Mouse (Mus musculus) intestine, embryonic 15.5 days (tissue): ENCODE measurements around the gene Rgs3. TPM values are rescaled to one million over a fixed set of nuclear protein-coding genes. Genes with fewer than 3 reads are reported as not detected.

Experiments used
- ATAC-seq: fragments of 200-750 bp; cut with Nextera tagmentation; 2 replicates; pipeline ENCODE4 v1.8.0; 2017; ENCODE audit warnings: moderate TSS enrichment, moderate library complexity
- H3K27ac ChIP-seq: fragments of 300-500 bp; sonication (generic); 2 replicates; pipeline ENCODE4 v1.5.1; 2015; ENCODE audit warnings: mild to moderate bottlenecking, inconsistent platforms
- H3K27me3 ChIP-seq: fragments of 300-500 bp; sonication (generic); replicated peaks from 2 replicates; pipeline ENCODE4 v1.6.1; 2015; ENCODE audit warnings: inconsistent platforms
- H3K36me3 ChIP-seq: fragments of 300-500 bp; sonication (generic); 2 replicates; pipeline ENCODE4 v1.6.1; 2015; ENCODE audit warnings: inconsistent platforms
- H3K4me1 ChIP-seq: fragments of 300-500 bp; sonication (generic); replicated peaks from 2 replicates; pipeline ENCODE4 v1.6.1; 2015; ENCODE audit warnings: inconsistent platforms
- H3K4me2 ChIP-seq: fragments of 300-500 bp; sonication (generic); replicated peaks from 2 replicates; pipeline ENCODE4 v1.6.1; 2015; ENCODE audit warnings: mild to moderate bottlenecking, inconsistent platforms
- H3K4me3 ChIP-seq: fragments of 300-500 bp; sonication (generic); replicated peaks from 2 replicates; pipeline ENCODE4 v1.5.1; 2015; ENCODE audit warnings: inconsistent platforms
- H3K9ac ChIP-seq: fragments of 300-500 bp; sonication (generic); 2 replicates; pipeline ENCODE4 v1.6.1; 2015; ENCODE audit warnings: inconsistent platforms
- H3K9me3 ChIP-seq: fragments of 300-500 bp; sonication (generic); 2 replicates; pipeline ENCODE4 v1.6.1; 2016; ENCODE audit warnings: inconsistent platforms
- WGBS: fragments of 180-500 bp; shearing (Covaris S2); methylation state at CpG from one replicate; pipeline ENCODE4 v1.1.7; 2015; 5-methylcytosine and 5-hydroxymethylcytosine counted together
- polyA plus RNA-seq: library from polyadenylated mRNA; unstranded; fragments of >200 nt; fragmentation: Nextera tagmentation; extraction: Ambion mirVana; gene quantifications from 2 replicates; pipeline ENCODE4 v1.2.1, GENCODE M21; 2015

Gene Rgs3
- polyA plus RNA-seq, 1 experiment from 2014 or later = 46.3 TPM

GRCm38 (mm10) chr4:62737983-62738695 is 178.5 kb downstream of the Rgs3 start:
- no peak overlapping the region for H3K9ac ChIP-seq
- 0 out of 2 replicates have a peak overlapping the region, but pooled peaks have one; percentile 28 for H3K4me2 ChIP-seq
- ATAC-seq = peak; percentile 63
- H3K27ac ChIP-seq = peak overlapping the region; percentile 79
- no peaks in the 10 kb centered on the region for H3K36me3 ChIP-seq
- peaks cover 57% of the 10 kb centered on the region for H3K4me1 ChIP-seq
- WGBS = 34% methylated on average over 9 of the region's 9 CpGs
- H3K27me3 ChIP-seq = no peaks in the 10 kb centered on the region
- H3K4me3 ChIP-seq = no peak overlapping the region
- no peaks in the 10 kb centered on the region for H3K9me3 ChIP-seq

DNA sequence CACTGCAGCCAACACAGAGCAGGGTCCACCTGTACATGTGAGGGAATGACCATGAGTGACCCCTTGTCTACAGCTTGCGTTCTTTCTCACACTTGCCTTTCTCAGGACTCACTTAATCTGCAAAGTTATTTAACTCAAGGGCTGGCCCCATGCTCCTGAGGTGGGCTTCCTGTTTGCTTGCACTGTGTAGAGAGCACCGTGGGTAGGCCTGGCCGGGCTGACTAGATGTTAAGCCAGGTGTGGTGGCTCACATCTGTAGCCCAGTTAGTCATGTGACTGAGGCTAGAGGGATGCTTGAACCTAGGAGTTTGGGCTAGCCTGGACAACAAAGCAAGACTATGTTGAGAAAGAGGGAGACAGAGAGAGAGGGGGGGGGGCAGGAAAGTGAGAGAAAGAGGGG is 179.3 kb downstream of the Rgs3 start:
- H3K4me2 ChIP-seq = no peak overlapping the region
- no peaks in the 10 kb centered on the region for H3K36me3 ChIP-seq
- 75% methylated on average over 3 of the region's 3 CpGs for WGBS
- no peak for ATAC-seq
- peaks cover 57% of the 10 kb centered on the region for H3K4me1 ChIP-seq
- H3K27ac ChIP-seq = no peak overlapping the region
- no peaks in the 10 kb centered on the region for H3K27me3 ChIP-seq
- no peak overlapping the region for H3K9ac ChIP-seq
- H3K4me3 ChIP-seq = no peak overlapping the region
- no peaks in the 10 kb centered on the region for H3K9me3 ChIP-seq

- Histone ChIP-seq H3K9me3 (no peaks in the 10 kb centered on the region), H3K4me1 (peaks cover 60% of the 10 kb centered on the region), H3K4me3 (no peak overlapping the region), H3K9ac (no peak overlapping the region), H3K27ac (no peak overlapping the region), H3K36me3 (no peaks in the 10 kb centered on the region), H3K27me3 (no peaks in the 10 kb centered on the region), H3K4me2 (no peak overlapping the region)
- ATAC-seq = no peak
- 95% methylated on average over 4 of the region's 4 CpGs for WGBS
Measured at GRCm38 (mm10) chr4:62739591-62739990, 179.9 kb downstream of the Rgs3 start.

DNA sequence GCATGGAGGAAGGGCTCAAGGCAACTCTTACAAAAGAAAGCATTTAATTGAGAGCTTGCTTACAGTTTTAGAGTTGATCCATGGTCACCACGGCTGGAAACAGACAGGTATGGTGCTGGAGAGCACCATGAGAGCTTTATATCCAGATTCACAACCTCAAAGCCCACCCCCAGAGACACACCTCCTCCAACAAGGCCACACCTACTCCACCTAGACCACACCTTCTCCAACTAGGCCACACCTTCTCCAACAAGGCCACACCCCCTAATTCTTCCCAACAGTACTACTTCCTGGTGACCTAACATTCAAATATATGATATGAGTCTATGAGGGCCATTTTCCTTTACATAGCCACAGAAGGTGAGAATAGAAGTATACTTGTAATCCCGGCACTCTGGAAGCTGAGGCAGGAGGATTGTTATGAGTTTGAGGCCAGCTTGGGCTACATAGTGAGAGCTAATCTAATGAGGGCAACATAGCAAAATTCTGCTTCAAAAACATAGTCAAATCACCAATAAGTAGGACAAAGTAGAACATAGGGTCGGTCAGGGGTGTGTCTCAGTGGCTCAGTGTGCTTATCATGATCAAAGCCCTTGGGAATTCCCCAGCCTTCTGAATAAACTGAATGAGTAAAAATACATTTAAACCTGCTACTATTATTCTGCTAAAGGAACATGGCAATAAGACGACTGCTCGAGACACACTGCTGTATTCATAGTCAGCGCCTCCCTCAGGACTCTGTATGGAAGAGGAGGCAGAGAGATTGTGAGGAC is 180.8 kb downstream of the Rgs3 start:
- Histone ChIP-seq H3K4me3 (no peak overlapping the region), H3K36me3 (no peaks in the 10 kb centered on the region), H3K9ac (no peak overlapping the region), H3K4me1 (peaks cover 57% of the 10 kb centered on the region), H3K27me3 (no peaks in the 10 kb centered on the region), H3K9me3 (no peaks in the 10 kb centered on the region), H3K27ac (no peak overlapping the region), H3K4me2 (no peak overlapping the region)
- 77% methylated on average over 6 of the region's 6 CpGs for WGBS
- no peak for ATAC-seq

DNA sequence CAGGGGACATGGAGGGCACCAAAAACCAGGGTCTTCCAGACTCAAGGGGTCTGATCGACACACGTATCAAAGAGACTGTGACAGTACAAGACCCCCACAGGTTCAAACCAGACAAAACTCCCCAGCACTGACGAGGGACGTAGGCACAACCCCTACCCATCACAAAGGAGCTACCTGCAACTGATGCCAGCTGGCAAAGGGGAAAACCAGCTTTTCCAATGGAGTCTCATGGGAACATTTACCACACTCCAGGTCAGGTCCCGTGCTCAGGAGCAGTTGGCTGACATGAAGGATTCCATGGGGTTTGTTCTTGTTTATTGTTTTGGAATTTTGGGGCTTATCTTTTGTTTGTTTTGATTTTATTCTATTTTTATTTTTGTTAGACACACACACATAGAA is 181.4 kb downstream of the Rgs3 start:
- no peak for ATAC-seq
- peaks cover 51% of the 10 kb centered on the region for H3K4me1 ChIP-seq
- H3K9ac ChIP-seq = no peak overlapping the region
- H3K27ac ChIP-seq = no peak overlapping the region
- H3K4me3 ChIP-seq = no peak overlapping the region
- no peak overlapping the region for H3K4me2 ChIP-seq
- no peaks in the 10 kb centered on the region for H3K9me3 ChIP-seq
- H3K27me3 ChIP-seq = no peaks in the 10 kb centered on the region
- no peaks in the 10 kb centered on the region for H3K36me3 ChIP-seq
- 88% methylated on average over 5 of the region's 5 CpGs for WGBS

DNA sequence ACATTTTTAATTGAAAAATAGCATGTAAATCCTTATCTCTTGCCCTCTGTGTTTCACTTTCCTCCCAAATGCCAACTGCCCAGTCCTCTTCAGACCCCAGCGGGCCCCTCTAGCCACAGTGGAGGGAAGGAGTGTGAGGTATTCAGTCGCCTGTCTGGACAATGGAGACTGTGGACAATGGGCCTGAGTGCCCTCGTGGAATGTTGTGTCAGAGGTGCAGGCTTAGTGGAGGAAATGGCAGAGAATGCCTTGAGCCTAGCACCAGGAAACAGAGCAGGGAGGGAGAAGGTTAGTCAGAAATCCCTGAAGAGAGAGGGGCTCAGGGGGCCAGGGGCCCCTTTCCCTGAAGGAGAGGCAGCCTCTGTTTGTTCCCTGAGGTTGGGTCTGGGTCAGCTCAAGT is 182.0 kb downstream of the Rgs3 start:
- no peak overlapping the region for H3K9ac ChIP-seq
- WGBS = 47% methylated on average over 3 of the region's 3 CpGs
- peaks cover 46% of the 10 kb centered on the region for H3K4me1 ChIP-seq
- no peaks in the 10 kb centered on the region for H3K9me3 ChIP-seq
- no peak overlapping the region for H3K4me3 ChIP-seq
- no peaks in the 10 kb centered on the region for H3K27me3 ChIP-seq
- ATAC-seq = no peak
- no peaks in the 10 kb centered on the region for H3K36me3 ChIP-seq
- H3K27ac ChIP-seq = peak overlapping the region; percentile 28; the same call in 1 of the 2 replicates
- H3K4me2 ChIP-seq = no peak overlapping the region

GRCm38 (mm10) chr4:62742885-62743760 is 183.5 kb downstream of the Rgs3 start:
- Histone ChIP-seq H3K27me3 (no peaks in the 10 kb centered on the region), H3K4me1 (peaks cover 35% of the 10 kb centered on the region), H3K9me3 (no peaks in the 10 kb centered on the region), H3K27ac (peak overlapping the region; percentile 24), H3K4me3 (no peak overlapping the region), H3K36me3 (no peaks in the 10 kb centered on the region), H3K9ac (no peak overlapping the region; the same call in 1 of the 2 replicates), H3K4me2 (no peak overlapping the region)
- 42% methylated on average over 14 of the region's 14 CpGs for WGBS
- ATAC-seq = no peak

GRCm38 (mm10) chr4:62744534-62744956 is 184.9 kb downstream of the Rgs3 start:
- peak; percentile 6; the same call in 1 of the 2 replicates for ATAC-seq
- WGBS = 48% methylated on average over 10 of the region's 10 CpGs
- H3K9ac ChIP-seq = no peak overlapping the region
- H3K27me3 ChIP-seq = no peaks in the 10 kb centered on the region
- H3K4me3 ChIP-seq = no peak overlapping the region
- H3K9me3 ChIP-seq = no peaks in the 10 kb centered on the region
- peaks cover 27% of the 10 kb centered on the region for H3K4me1 ChIP-seq
- H3K36me3 ChIP-seq = no peaks in the 10 kb centered on the region
- no peak overlapping the region for H3K4me2 ChIP-seq
- H3K27ac ChIP-seq = peak overlapping the region; percentile 32; the same call in 1 of the 2 replicates

DNA sequence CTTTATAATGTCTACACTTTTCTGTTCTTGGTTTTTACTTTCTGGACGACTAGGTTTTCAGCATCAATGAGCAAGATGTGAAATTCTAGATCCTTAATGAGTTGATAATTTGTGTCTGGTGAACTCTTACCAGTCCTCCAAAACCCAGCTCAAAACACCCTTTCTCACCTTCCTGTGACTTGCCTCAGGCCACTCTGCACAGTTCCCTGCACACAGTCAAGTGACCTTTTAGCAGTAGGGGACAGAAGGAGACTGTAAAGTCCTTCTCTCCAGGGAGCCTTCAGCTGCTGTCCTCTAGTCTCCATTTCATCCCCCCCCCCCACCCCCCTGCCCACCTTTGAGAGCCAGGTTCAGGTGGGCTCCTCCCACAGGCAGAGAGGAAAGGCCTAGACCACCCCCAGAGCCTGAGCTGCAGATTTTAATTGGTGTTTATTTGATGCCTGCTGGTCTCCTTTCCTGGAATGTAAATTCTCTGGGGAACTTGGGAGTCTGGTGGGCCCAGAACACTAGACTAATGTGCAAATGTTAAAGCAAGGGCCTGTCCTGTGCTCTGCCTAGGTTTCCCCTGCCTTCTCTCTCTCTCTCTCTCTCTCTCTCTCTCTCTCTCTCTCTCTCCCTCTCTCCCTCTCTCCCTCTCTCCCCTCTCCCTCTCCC is 185.5 kb downstream of the Rgs3 start:
- H3K4me1 ChIP-seq = peaks cover 27% of the 10 kb centered on the region
- H3K27me3 ChIP-seq = no peaks in the 10 kb centered on the region
- H3K9me3 ChIP-seq = no peaks in the 10 kb centered on the region
- H3K27ac ChIP-seq = peak overlapping the region; percentile 56; the same call in 1 of the 2 replicates
- no peaks in the 10 kb centered on the region for H3K36me3 ChIP-seq
- H3K4me3 ChIP-seq = no peak overlapping the region
- no peak overlapping the region for H3K4me2 ChIP-seq
- WGBS = 47% methylated on average over 1 of the region's 1 CpGs
- ATAC-seq = no peak
- no peak overlapping the region for H3K9ac ChIP-seq
